Mouse (Mus musculus) heart, embryonic 16.5 days (tissue): Measurements from ENCODE around the gene Ryr1. TPM values are rescaled to one million over a fixed set of nuclear protein-coding genes. Genes with fewer than 3 reads are reported as not detected.
"Not testable (repeated sequence)": the region's sequence is repeated elsewhere in the genome, so short reads cannot be mapped to it uniquely, and the experiment has no call there.

ENCODE experiments used
- ATAC-seq: fragments of 200-750 bp; cut with Nextera tagmentation; replicated peaks from 2 replicates; pipeline ENCODE4 v1.8.0; 2017; ENCODE audit warnings: moderate number of reproducible peaks; ENCODE audit not compliant: insufficient read depth, low FRiP score; ENCODE audit errors: extremely low read depth
- H3K27ac ChIP-seq: fragments of 300-500 bp; sonication (generic); 2 replicates; pipeline ENCODE4 v1.5.1; 2014; ENCODE audit warnings: mild to moderate bottlenecking, low read length, control low read depth, moderate library complexity
- H3K27me3 ChIP-seq: fragments of 300-500 bp; sonication (generic); 2 replicates; pipeline ENCODE4 v1.6.1; 2014; ENCODE audit warnings: low read length, mixed read lengths; ENCODE audit not compliant: control insufficient read depth, insufficient read depth
- H3K36me3 ChIP-seq: fragments of 300-500 bp; sonication (generic); 2 replicates; pipeline ENCODE4 v1.6.1; 2014; ENCODE audit not compliant: control insufficient read depth, insufficient read depth
- H3K4me1 ChIP-seq: fragments of 300-500 bp; sonication (generic); 2 replicates; pipeline ENCODE4 v1.6.1; 2014; ENCODE audit warnings: low read length, mixed read lengths; ENCODE audit not compliant: control insufficient read depth, insufficient read depth
- H3K4me2 ChIP-seq: fragments of 300-500 bp; sonication (generic); 2 replicates; pipeline ENCODE4 v1.6.1; 2014; ENCODE audit warnings: low read depth, mild to moderate bottlenecking, control low read depth, low read length
- H3K4me3 ChIP-seq: fragments of 300-500 bp; sonication (generic); 2 replicates; pipeline ENCODE4 v1.5.1; 2014; ENCODE audit warnings: mild to moderate bottlenecking, control low read depth, low read length
- H3K9ac ChIP-seq: fragments of 300-500 bp; sonication (generic); 2 replicates; pipeline ENCODE4 v1.6.1; 2014; ENCODE audit warnings: low read length, control low read depth
- H3K9me3 ChIP-seq: fragments of 300-500 bp; sonication (generic); replicated peaks from 2 replicates; pipeline ENCODE4 v1.6.1; 2016; ENCODE audit warnings: low read length; ENCODE audit not compliant: control insufficient read depth
- WGBS: fragments of 180-500 bp; shearing (Covaris S2); extraction: QIAGEN DNeasy Blood & Tissue Kit; methylation state at CpG from one replicate; pipeline ENCODE4 v1.1.7; 2014; 5-methylcytosine and 5-hydroxymethylcytosine counted together
- polyA plus RNA-seq: library from polyadenylated mRNA; unstranded; fragments of >200 nt; fragmentation: Nextera tagmentation; extraction: Ambion mirVana; gene quantifications from 2 replicates; pipeline ENCODE4 v1.2.1, GENCODE M21; 2015

Ryr1 gene
- polyA plus RNA-seq, 1 experiment from 2014 or later: 0.22 TPM

- no peak overlapping the region for H3K9ac ChIP-seq
- no peak overlapping the region for H3K4me3 ChIP-seq
- no peaks in the 10 kb centered on the region for H3K36me3 ChIP-seq
- 0 out of 2 replicates have a peak, but pooled peaks cover 3% of the 10 kb centered on the region for H3K4me1 ChIP-seq
- peaks cover 43% of the 10 kb centered on the region for H3K27me3 ChIP-seq
- 34% methylated on average over 11 of the region's 11 CpGs for WGBS
- no peak overlapping the region for H3K4me2 ChIP-seq
- no peak overlapping the region for H3K27ac ChIP-seq
- no peak for ATAC-seq
- H3K9me3 ChIP-seq: no peaks in the 10 kb centered on the region
Observed at GRCm38 (mm10) chr7:29072689-29073088, 52.3 kb downstream of the Ryr1 start.

GRCm38 (mm10) chr7:29071169-29071891, 53.6 kb downstream of the Ryr1 start:
- peak overlapping the region; percentile 16; the same call in 1 of the 2 replicates for H3K4me3 ChIP-seq
- H3K4me2 ChIP-seq: peak overlapping the region; percentile 46
- 7% methylated on average over 42 of the region's 42 CpGs for WGBS
- H3K36me3 ChIP-seq: no peaks in the 10 kb centered on the region
- H3K9ac ChIP-seq: no peak overlapping the region
- peaks cover 54% of the 10 kb centered on the region for H3K27me3 ChIP-seq
- no peak overlapping the region for H3K27ac ChIP-seq
- H3K9me3 ChIP-seq: no peaks in the 10 kb centered on the region
- H3K4me1 ChIP-seq: 0 out of 2 replicates have a peak, but pooled peaks cover 3% of the 10 kb centered on the region
- ATAC-seq: no peak

- 71% methylated on average over 12 of the region's 12 CpGs for WGBS
- ATAC-seq: no peak
- no peak overlapping the region for H3K4me3 ChIP-seq
- no peak overlapping the region for H3K4me2 ChIP-seq
- H3K27ac ChIP-seq: no peak overlapping the region
- no peaks in the 10 kb centered on the region for H3K9me3 ChIP-seq
- H3K36me3 ChIP-seq: no peaks in the 10 kb centered on the region
- 0 out of 2 replicates have a peak, but pooled peaks cover 3% of the 10 kb centered on the region for H3K4me1 ChIP-seq
- H3K27me3 ChIP-seq: peaks cover 54% of the 10 kb centered on the region
- no peak overlapping the region for H3K9ac ChIP-seq
Observed at GRCm38 (mm10) chr7:29070364-29071168, 54.4 kb downstream of the Ryr1 start.

- H3K27me3 ChIP-seq: peaks cover 47% of the 10 kb centered on the region
- no peaks in the 10 kb centered on the region for H3K36me3 ChIP-seq
- ATAC-seq: no peak
- no peak overlapping the region for H3K4me2 ChIP-seq
- H3K27ac ChIP-seq: no peak overlapping the region
- H3K9me3 ChIP-seq: no peaks in the 10 kb centered on the region
- no peak overlapping the region for H3K4me3 ChIP-seq
- no peak overlapping the region for H3K9ac ChIP-seq
- 7% methylated on average over 15 of the region's 15 CpGs for WGBS
- 0 out of 2 replicates have a peak, but pooled peaks cover 3% of the 10 kb centered on the region for H3K4me1 ChIP-seq
Observed at GRCm38 (mm10) chr7:29067758-29068157, 57.2 kb downstream of the Ryr1 start.

GRCm38 (mm10) chr7:29063476-29063875, 61.5 kb downstream of the Ryr1 start:
- H3K9me3 ChIP-seq, ATAC-seq, H3K4me1 ChIP-seq, H3K27ac ChIP-seq, H3K4me2 ChIP-seq, H3K4me3 ChIP-seq, H3K36me3 ChIP-seq, H3K9ac ChIP-seq: not testable (repeated sequence)
- peaks cover 22% of the 10 kb centered on the region for H3K27me3 ChIP-seq
- 49% methylated on average over 7 of the region's 7 CpGs for WGBS

- ATAC-seq: no peak
- Histone ChIP-seq H3K9ac (no peak overlapping the region), H3K4me1 (no peaks in the 10 kb centered on the region), H3K4me2 (peak overlapping the region; percentile 23; the same call in 1 of the 2 replicates), H3K9me3 (peaks cover 2% of the 10 kb centered on the region; the same call in 1 of the 2 replicates), H3K27me3 (peaks cover 26% of the 10 kb centered on the region), H3K4me3 (no peak overlapping the region), H3K36me3 (no peaks in the 10 kb centered on the region), H3K27ac (no peak overlapping the region)
- 10% methylated on average over 19 of the region's 19 CpGs for WGBS
Observed at GRCm38 (mm10) chr7:29061522-29062037, 63.4 kb downstream of the Ryr1 start.

GRCm38 (mm10) chr7:29059445-29059844, 65.5 kb downstream of the Ryr1 start:
- ATAC-seq: no peak
- no peak overlapping the region for H3K9ac ChIP-seq
- H3K4me2 ChIP-seq: no peak overlapping the region
- H3K4me1 ChIP-seq: no peaks in the 10 kb centered on the region
- peaks cover 2% of the 10 kb centered on the region; the same call in 1 of the 2 replicates for H3K9me3 ChIP-seq
- WGBS: 77% methylated on average over 19 of the region's 19 CpGs
- no peaks in the 10 kb centered on the region for H3K36me3 ChIP-seq
- H3K27ac ChIP-seq: no peak overlapping the region
- peaks cover 36% of the 10 kb centered on the region for H3K27me3 ChIP-seq
- no peak overlapping the region for H3K4me3 ChIP-seq

GRCm38 (mm10) chr7:29052821-29053220, 72.2 kb downstream of the Ryr1 start:
- H3K4me2 ChIP-seq: no peak overlapping the region
- 4% methylated on average over 19 of the region's 19 CpGs for WGBS
- H3K9me3 ChIP-seq: no peaks in the 10 kb centered on the region; the same call in 1 of the 2 replicates
- no peak overlapping the region for H3K4me3 ChIP-seq
- ATAC-seq: no peak
- peaks cover 52% of the 10 kb centered on the region for H3K27me3 ChIP-seq
- no peaks in the 10 kb centered on the region for H3K4me1 ChIP-seq
- no peak overlapping the region for H3K9ac ChIP-seq
- no peaks in the 10 kb centered on the region for H3K36me3 ChIP-seq
- H3K27ac ChIP-seq: no peak overlapping the region

GRCm38 (mm10) chr7:29050797-29051196, 74.2 kb downstream of the Ryr1 start:
- no peaks in the 10 kb centered on the region for H3K4me1 ChIP-seq
- no peak overlapping the region for H3K27ac ChIP-seq
- no peak for ATAC-seq
- H3K4me3 ChIP-seq: no peak overlapping the region
- no peak overlapping the region for H3K9ac ChIP-seq
- peaks cover 40% of the 10 kb centered on the region for H3K27me3 ChIP-seq
- H3K36me3 ChIP-seq: no peaks in the 10 kb centered on the region
- H3K9me3 ChIP-seq: no peaks in the 10 kb centered on the region; the same call in 1 of the 2 replicates
- H3K4me2 ChIP-seq: no peak overlapping the region
- whole genome bisulfite sequencing: 32% methylated on average over 2 of the region's 2 CpGs
